Mouse (Mus musculus) stomach, postnatal 0 days (tissue): ENCODE data around the gene Calu.

ENCODE experiments used
- CTCF ChIP-seq: IDR thresholded peaks from 2 replicates; pipeline ENCODE4 v1.5.1; 2016; ENCODE audit warnings: antibody characterized with exemption, low read depth, mild to moderate bottlenecking, moderate library complexity
- EP300 ChIP-seq: optimal IDR thresholded peaks from 2 replicates; pipeline ENCODE3; 2016; ENCODE audit warnings: antibody characterized with exemption

DNA sequence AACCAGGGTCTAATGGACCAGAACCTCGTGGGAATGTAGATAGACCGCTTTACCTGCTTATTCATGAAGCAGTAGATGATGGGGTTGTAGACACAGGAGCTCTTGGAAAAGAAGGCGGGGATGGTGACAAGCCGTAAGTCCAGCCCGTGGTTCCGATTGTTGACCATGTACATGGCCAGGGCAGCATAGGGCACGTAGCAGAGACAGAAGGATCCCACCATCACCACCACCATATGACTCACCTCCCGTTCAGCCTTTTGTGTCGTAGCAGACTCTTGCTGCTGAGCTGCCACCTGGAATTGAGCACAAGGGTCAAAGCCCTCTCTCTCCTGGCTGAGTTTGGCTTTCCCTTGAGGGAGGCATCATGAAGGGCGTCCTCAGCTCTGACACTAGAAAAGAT lies 30.8 kb downstream of the Calu start:
- TF ChIP-seq CTCF, result no peak
- TF ChIP-seq EP300, result no peak
